Mouse (Mus musculus) layer of hippocampus, adult 9-11 months (tissue): ENCODE measurements at regions not wholly inside any gene's neighbourhood (a gene's known extent, or its start where the extent isn't known, plus 50 kb on each side); places are given as distances from the start of the nearest gene placed in this dataset.
A peak's percentile ranks its signal among the peaks of the same experiment; 100 is the strongest.

Experiments used
- DNase-seq: peaks from one replicate; pipeline ENCODE4 v3.0.0; 2022

DNA sequence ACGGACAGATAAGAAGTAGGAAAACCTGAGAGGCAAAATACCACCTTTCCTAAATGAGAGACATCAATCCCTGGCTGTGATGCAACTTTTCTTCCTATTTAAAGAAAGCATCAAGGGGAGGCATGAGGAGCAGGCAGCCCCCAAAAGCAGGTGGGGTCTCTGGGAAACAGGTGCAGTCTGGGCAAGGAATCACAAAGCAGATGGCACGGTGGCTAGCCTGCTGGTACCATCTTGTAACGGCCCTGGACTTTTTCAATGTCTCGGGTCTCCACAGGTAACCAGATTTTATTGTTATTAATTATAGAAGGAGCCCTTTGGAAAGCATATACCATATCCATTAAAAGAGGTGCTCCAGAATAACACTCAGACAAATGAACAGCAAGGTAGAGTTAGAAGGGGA lies 219.6 kb downstream of the Galc start:
- no peak for DNase-seq

DNA sequence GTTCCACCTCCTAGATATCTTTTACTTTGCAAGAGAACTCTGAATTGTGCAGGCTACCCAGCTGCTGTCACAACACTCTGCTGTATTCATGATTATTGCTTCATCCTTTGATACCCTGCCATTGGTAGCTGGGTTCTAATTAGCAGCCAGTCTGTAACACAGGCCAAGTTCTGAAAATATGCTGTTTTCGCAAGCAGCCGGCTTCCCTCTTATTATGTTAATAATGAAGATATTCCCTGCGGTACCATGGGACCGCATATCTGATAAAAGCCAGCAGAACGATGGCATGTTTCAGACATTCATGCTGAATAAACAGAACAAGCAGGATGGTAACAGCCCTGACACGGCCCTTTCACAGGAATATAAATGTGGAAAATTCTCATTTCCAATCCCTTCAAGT lies 235.6 kb downstream of the Galc start:
- peak; percentile 81 for DNase-seq

DNA sequence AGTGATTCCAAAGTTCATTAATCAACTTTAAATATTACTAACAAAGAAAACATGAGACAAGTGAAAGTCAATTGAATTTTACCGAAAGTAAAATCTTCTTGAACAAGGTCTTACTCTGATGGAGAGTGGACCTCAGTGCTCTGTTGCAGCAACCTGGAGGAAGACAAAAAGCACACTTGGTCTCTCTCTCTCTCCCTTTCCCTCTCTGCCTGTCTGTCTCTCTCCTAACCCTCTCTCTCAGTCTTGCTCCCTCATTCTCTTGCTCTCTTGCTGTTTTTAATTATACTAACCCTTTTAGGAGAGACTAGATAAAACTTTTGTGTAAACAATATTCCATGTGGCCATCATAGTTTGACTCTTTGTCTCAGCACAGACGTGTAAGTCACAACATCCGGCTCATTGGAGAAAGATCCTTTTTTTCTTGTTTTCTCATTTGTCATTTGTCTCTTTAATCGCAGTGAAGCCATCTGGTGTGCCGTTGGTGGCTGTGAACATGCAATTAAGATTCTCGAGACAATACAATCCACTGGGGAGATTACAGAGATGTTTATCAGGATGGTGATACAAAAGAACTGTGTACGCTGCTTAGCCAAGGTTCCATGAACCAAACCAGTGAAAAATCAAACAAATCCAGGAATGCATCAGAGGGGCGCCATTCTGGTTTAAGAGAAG lies 244.5 kb downstream of the Galc start:
- DNase-seq: peak; percentile 34

DNA sequence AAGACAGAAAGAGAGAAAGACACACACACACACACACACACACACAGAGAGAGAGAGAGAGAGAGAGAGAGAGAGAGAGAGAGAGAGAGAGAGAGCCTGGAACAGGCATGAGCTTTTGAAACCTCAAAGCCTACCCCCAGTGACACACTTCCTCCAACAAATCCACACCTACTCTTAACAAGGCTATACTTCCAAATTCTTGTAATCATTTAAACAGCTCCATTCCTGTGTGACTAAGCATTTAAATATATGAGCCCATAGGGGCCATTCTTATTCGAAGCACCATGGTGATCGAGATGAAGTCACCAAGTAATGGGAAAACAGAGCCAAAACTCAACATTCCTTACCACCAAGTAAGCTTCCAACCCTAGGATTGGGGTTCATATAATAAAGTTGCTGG lies 250.1 kb downstream of the Galc start:
- no peak for DNase-seq

DNA sequence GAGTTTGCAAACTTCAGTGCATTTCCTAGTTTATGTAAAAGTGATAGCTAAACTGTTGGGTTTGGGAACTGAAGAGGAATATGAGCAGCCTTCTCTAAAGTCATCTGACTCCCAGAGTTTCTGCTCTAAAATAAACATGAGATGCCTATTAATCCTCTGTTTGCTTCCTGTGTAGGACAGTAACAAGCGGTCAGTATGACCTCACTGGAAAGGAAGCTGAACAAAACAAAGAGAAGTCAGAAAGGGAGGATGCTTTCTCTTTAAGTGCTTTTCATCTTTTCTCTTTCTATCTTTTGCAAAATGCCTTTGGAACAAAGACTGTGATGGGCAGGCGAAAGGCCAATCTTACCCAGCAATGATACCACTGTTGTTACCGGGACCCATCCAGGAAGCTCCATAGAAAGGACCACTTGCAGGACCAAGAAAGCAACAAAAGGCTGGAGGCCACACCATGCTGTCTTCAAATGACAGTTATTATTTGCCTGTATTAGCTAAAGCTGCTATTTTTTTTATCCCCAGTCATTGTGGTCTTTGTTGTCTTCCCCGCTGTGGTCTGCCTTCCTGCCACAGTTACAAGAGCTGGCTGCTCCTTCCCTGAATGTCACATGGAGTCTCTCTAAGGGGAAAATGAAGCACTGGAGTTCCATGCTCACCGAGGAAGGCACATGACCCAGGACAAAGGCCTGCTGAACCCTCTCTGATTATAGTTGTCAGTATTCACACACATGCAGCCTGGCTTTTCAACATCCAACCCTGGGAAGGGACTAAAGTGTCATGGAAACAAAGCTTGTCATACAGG lies 253.4 kb downstream of the Galc start:
- DNase-seq: no peak

DNA sequence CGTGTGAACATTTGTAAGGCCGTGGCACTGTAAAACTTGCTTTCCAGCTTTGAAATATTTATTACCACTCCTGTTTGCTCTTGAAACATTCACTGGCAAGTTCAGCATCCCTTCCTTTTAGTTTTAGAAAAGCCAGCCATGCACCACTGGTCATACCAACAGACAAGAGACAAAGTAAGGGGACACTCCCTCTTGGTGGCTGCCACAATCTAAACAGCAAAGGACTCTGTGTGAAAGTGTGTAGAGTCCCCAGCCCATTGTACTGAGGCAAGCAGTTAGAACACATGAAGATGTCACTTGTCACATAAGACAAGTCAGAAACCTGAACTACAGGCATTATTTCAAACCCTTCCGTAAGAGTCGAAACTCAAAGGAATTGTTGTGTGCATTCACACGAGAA lies 257.0 kb downstream of the Galc start:
- DNase-seq: no peak

DNA sequence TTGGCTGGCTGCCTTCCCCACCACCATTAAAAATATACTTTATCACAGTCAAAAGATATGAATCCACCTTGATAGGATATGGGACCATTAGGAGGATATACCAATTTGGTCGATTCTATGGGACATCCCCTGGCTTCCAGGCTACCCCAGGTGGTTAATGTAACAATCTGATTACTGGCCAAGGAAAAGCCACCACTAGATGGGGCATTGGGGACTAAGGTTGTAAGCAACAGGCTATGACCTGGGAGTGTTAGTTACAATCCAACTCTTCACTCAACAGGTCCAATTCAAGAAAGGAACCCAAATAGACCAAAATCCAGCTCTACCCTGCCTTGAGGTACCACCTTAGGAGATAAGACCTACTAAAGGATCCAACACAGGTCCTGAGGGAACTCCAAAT lies 264.4 kb downstream of the Galc start:
- no peak for DNase-seq

DNA sequence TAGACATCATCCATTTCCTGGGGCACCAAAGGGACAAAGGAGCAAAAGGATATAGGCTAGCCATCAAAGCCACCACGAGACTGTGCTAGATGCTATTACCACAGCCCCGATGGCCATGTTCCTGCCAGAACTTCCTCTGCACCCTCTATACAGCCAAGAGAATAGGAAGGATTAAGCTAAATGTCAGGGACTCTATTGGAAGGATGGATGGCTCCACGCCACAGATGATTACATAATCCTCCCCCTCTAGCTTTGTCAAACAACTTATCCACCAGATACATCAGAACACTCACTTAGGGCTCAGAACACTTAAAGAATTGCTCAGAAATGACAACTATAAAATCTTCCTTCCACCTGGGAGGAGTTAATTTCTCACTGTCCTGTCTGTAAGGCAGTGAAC lies 265.3 kb downstream of the Galc start:
- no peak for DNase-seq

DNA sequence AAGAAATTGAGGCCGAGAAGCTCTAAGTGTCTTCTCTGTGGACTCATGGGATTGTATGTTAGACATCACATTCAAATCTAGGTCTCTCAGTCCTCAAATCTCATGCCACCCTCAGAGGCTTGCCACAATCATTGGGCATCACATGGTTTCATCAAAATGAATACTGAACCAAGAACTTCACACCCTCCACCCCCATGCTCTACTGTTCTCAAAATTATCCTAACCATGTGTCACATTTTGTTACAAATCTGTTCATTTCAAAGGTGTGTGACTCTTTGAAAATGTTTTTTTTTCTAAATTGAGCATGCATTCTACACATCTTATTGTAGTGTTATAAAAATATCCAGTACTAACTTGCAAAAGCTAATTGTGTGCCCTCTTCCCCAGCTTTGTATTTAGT lies 275.9 kb downstream of the Galc start:
- DNase-seq: peak; percentile 54

DNA sequence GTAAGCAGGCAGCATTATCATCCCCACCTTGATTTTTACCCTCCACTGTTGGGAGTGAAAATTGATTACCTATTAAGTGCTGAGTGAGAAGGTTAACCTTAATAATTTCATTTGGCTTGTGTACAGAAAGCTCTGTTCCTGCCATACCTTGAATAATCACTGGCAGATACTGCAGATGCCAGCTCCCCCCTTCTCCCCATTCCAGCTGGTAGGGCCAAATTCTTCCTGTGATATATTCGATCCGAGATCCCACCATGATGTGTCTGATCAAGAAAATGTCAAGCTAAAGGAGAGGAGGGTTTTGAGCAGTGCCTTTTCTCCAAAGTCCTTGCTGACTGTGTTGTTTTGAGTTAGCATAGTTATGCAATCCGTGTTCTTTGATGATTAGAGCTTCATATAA lies 280.6 kb downstream of the Galc start:
- no peak for DNase-seq

DNA sequence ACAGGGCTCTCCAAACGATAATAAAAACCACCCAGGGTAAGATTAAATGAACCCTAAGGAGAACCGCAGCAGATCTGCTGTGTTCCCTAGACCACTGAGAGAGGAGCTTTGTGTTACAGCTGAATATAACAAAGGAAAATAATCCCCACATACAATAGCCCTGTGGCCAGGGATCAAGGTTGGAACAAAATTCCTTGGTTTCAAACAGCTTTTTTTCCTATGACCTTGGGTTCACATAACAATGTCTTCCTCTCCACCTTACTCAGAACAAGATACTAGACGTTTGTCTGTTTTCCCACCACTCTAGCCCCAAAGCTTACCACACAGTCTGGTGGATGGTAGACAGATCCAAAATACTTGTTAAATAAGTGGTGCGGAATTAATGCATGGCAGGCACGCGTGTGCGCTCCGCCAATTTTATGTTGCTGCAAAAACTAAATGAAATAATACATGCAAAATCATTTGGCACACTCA lies 281.0 kb downstream of the Galc start:
- no peak for DNase-seq

DNA sequence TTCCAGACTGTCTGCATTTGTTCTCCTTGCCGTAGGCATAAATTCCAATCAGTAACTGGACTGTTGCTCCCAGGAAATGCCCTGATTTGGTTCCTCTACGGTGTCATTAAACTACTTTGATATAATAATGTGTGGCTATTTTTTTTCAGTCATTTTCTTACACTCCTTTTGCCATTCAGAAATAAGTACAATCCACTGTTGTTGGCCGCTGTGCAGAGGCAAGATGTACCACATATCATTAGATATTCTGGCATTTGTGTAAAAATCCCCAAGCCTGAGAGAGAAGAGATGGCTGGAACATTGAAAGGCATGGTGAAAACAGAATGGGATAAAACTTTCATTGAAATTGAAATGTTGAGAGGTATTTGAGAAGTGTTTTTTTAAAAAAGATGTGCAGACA lies 281.6 kb downstream of the Galc start:
- no peak for DNase-seq

DNA sequence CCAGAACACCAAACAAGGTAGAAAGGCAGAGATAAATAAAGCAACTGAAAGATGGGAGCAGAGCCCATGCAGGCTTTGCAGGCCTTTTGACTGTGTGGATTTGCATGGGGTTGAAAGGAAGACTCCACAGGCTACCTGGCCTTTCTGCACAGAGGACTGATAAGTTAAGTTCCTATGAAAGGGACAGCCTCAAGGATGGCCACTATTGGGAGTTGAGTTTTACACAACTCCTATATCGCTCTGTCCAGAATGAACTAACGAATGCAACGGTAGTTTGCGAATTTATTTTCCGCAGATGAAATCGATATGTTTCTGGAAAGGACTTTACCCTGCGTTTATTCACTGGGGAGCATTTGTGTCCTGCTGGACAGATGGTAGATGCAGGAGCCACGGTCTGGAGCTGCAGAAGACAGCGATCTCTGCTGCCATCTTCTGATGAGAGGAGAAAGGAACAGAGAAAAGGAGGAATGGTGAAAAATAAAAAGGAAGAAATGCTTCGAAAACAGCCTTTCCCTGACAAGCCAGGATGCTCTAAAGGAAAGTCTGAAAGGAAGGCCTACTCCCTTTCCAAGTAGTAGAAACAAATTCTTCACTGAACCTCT lies 285.2 kb downstream of the Galc start:
- peak; percentile 39 for DNase-seq

DNA sequence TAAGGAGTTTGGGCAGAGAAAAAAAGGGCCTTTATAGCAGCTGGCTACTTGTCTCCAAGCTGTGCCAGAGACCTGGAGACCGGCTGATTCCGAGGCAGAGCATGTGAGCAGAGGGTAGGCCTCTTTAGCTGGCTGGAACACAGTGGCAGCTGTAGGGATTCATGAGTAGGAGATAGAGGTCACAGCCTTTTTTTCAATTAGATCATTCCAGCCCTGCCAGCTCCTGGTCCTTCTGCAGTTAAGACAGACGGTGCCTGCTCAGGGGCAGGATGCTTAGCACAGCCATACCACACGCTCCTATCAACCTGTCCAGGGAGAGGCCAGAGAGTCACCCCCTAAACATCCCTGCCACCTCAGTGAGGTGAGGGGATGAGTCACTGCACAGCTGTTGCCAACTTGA lies 302.1 kb downstream of the Galc start:
- DNase-seq: no peak

DNA sequence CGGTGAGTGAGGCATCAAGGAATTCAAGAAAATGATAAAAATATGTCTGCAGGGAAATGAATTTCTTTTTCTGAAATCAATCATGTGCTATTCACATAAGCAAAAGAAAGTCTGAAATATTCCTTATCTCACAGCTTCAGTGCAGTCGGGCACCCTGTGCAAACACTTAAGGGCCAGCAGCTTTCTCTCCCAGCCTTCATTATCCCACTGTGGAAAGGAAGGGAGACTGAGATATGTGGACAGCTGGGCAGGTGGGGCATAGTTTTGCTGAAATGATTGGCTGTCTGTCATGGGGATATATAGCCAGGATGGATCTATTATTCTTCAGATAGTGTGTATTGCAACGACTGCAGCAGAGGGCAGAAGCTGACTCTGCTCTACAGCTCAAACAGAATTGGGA lies 305.9 kb downstream of the Galc start:
- DNase-seq: no peak

DNA sequence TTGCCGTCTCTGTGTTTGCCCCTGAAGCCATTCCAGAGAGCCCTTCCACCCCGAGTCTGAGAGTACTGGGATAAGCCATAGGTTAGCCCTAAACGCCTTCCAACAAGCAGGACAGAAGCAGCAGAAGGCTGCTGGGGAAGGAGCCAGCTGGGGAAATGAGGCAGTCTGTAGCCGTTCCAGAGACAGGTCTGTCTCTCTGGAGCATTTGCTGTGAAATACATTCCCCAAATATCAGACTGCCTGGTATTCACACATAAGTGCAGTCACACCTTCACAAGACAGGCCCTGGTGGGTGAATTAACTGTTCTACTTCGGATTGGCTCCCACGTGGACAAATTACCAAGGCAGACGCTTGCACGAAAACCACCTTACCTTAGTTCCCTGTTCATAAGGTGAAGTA lies 307.1 kb downstream of the Galc start:
- peak; percentile 47 for DNase-seq

DNA sequence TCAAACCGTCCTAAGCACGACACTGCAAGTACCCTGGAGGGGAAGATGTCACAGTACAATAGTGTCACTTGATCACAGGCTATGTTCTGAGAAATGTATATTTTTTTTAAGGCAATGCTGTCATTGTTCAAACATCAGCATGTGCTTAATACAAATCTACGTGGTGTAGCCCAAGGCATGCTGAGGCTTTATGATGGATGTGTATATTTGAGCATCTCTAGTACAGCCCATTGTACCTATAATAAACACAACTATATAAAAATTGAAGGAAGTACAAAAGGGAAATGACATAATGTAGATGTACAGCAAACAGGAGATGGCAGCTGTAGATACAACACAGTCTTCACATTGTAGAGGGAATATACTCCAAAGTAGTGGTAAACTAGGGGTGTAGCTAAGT lies 309.2 kb downstream of the Galc start:
- no peak for DNase-seq

DNA sequence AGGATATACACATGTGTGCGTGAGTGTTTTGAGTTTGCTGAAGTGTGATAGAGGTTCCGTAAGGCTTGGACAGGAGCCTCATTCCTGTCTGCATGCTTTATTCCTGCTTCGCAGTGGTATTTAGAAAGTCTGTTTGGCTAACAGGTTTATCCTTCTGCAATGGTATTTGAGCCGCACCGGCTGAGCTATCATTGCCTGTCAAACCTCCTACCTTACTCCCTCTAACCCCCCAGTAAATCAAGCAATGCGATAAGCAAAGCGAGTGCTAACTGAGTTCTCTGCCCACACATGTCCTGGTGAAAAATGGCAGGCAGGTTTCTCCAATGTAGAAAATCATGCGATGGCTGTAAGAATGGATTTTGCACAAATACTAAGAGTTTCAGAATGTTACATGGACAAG lies 311.8 kb downstream of the Galc start:
- DNase-seq: no peak

DNA sequence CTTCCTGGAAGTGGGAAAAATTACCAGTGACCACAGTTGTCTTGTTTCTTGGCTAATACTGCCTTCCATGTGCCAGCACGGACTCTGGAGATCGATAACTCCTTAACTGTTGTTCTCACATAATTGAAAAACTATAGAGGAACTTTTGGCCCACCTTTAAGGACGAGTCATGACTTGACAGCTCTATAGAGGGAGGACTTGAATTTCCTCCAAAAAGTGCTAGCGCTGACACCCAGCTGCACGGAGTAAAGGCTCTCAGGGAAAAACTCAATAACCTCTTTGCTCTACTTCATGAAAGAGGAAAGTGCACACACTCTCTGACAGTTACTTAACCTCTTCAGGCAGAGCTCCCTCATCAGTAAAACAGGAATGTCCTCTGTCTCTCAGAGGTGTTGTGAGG lies 320.9 kb downstream of the Galc start:
- DNase-seq: no peak

DNA sequence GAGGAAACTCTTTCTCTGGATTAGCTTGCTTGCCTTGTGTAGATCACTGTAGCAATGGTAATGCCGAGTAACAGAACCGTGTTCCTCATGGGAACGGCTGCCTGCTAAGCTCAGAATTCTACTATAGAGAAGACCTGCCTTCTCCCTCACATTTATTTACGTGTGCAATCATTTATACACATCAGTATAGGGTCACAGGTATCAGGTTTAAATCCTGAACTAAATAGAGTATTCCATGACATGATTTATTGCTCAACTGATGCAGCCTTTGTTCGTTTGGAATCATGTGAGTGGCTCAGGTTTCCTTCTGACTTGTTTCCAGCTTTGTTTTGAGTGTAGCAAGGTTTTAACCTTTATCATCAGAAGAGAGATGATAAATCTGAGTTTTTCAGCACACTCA lies 329.4 kb downstream of the Galc start:
- DNase-seq: no peak

DNA sequence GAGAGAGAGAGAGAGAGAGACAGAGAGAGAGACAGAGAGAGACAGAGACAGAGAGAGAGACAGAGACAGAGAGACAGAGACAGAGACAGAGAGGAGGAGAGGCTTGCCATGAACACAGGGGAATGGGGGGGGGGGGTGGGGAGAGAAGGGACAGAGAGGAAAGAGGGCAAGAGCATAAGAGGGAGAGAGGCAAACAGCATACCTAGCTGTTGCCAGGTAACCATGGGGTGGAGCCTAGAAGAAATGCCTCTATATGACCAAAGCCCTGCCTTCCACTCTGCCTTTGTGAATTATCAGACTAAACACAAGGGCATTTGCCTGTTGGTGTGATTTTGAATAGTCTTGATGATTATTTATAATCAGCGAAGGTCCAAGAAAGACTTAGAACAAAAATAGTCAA lies 332.2 kb downstream of the Galc start:
- no peak for DNase-seq

DNA sequence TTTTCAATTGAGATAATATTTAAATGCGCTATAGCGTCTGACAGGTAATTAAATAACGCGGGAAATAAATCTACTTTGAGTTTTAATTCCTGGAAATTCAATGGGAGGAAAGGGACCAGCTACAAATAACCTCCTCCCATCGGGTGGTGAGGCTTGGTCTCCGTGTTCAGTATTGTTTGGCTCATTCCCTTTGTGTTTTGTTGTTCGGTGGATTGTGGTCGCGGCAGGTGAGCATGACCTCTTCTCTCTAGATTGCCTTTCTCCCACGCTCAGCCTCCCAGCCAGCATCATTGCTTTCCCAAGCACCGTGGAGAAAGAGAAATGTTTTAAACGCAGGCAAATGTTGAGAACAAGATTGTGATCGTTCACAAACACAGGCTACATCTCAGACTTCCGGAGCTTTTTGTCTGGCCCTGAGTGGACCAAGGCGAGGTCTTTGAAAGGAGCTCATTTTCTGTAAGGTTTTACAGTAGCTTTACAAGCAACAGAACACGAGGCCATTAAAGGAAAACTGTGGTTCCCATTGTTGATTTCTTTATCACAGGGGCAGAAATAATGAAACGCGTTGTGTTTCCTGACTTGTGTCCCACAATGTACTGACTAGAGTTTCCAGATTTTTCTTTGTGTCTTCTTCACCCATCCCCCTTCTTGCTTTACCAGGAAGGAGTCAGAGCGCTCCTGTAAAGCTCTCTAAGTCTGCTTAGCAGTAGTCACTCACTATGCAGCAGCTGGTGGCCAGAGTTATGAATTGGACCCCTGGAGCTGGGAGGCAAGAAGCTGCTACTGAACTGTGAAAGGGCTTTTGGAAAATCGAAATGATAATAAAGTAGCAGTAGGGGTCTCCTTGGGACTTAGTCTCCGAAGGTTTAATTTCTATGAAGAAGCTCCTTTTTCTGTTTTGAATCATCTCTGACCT lies 337.7 kb downstream of the Galc start:
- DNase-seq: no peak

DNA sequence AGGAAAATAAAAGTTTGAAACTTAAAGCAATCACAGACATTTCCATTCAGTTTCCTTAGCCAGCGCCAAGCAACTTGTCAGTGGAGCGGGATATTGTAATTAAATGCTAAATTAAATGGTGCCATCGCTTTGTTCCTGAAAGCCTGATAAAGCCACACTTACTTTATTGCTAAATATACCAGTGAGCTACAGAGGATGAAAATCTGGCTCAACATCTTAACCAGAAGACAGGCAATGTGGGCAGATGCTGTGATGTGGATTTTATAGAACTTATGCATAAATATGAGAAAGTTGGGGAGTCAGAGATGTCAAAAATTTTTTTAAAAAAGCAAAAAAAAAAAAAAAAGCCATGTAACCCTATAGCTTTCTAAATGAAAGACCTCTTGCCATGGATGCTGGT lies 340.8 kb downstream of the Galc start:
- DNase-seq: peak; percentile 5
